Mouse (Mus musculus) small intestine, adult 2 months (tissue): ENCODE data around the gene Stk40.

Source experiments
- CTCF ChIP-seq: fragments of 200-500 bp; IDR thresholded peaks from 2 replicates; pipeline ENCODE4 v1.5.1; 2012; ENCODE audit warnings: low read depth, mild to moderate bottlenecking, control low read depth, inconsistent platforms, low read length, moderate library complexity, mixed read lengths; ENCODE audit not compliant: insufficient replicate concordance, insufficient read length; ENCODE audit errors: extremely low read depth
- POLR2A ChIP-seq: fragments of 200-500 bp; IDR thresholded peaks from 2 replicates; pipeline ENCODE4 v1.6.1; 2012; ENCODE audit warnings: low read depth, mild to moderate bottlenecking, control low read depth, inconsistent platforms, low read length, moderate library complexity

- TF ChIP-seq CTCF (peak; percentile 77; the same call in 1 of the 2 replicates), POLR2A (no peak)
Measured at GRCm38 (mm10) chr4:126181170-126181957, 77.6 kb downstream of the Stk40 start.
